Mouse (Mus musculus) 3T3-L1 (cell line): ENCODE data around the gene Lpin2.

ENCODE experiments used
- DNase-seq: peaks from one replicate; pipeline ENCODE4 v3.0.0-alpha.2; 2015; ENCODE audit warnings: low read depth, low spot score

The Lpin2 gene

GRCm38 (mm10) chr17:71294570-71294969 is 112.2 kb downstream of the Lpin2 start:
- no peak for DNase-seq
